Mouse (Mus musculus): ENCODE results near the gene Gpr157. TPM values are rescaled to one million over a fixed set of nuclear protein-coding genes. Genes with fewer than 3 reads are reported as not detected.

The Gpr157 gene
- polyA plus RNA-seq, 1 experiment from 2014 or later, result 0.16 TPM

GRCm38 (mm10) chr4:150110373-150110772, 23.2 kb downstream of the Gpr157 start:
- Histone ChIP-seq H3K4me3 (ENCODE audit: low read depth, low read length) (no peak overlapping the region), H3K9me3 (ENCODE audit: control insufficient read depth, low read length) (no peaks in the 10 kb centered on the region), H3K4me1 (ENCODE audit: control insufficient read depth, insufficient read depth, low read length) (no peaks in the 10 kb centered on the region), H3K9ac (replicated peaks; ENCODE audit: low read depth, low read length) (no peak overlapping the region), H3K27ac (ENCODE audit: low read depth, low read length) (no peak overlapping the region), H3K4me2 (ENCODE audit: low read depth, low read length) (no peak overlapping the region), H3K36me3 (ENCODE audit: control insufficient read depth, insufficient read depth, low read length) (no peaks in the 10 kb centered on the region), H3K27me3 (ENCODE audit: control insufficient read depth, insufficient read depth, low read length) (no peaks in the 10 kb centered on the region)
- no peak for ATAC-seq (ENCODE audit: low read depth)
- WGBS, result 74% methylated on average over 9 of the region's 9 CpGs

GRCm38 (mm10) chr4:150112867-150113266, 25.7 kb downstream of the Gpr157 start:
- Histone ChIP-seq H3K4me2 (ENCODE audit: low read depth, low read length) (no peak overlapping the region), H3K4me1 (ENCODE audit: control insufficient read depth, insufficient read depth, low read length) (no peaks in the 10 kb centered on the region), H3K9me3 (ENCODE audit: control insufficient read depth, low read length) (no peaks in the 10 kb centered on the region), H3K9ac (replicated peaks; ENCODE audit: low read depth, low read length) (no peak overlapping the region), H3K36me3 (ENCODE audit: control insufficient read depth, insufficient read depth, low read length) (no peaks in the 10 kb centered on the region), H3K27me3 (ENCODE audit: control insufficient read depth, insufficient read depth, low read length) (no peaks in the 10 kb centered on the region), H3K27ac (ENCODE audit: low read depth, low read length) (no peak overlapping the region), H3K4me3 (ENCODE audit: low read depth, low read length) (no peak overlapping the region)
- 6% methylated on average over 9 of the region's 15 CpGs for WGBS
- ATAC-seq (ENCODE audit: low read depth), result no peak

- ATAC-seq (ENCODE audit: low read depth), result no peak
- WGBS, result 88% methylated on average over 26 of the region's 26 CpGs
- Histone ChIP-seq H3K4me1 (ENCODE audit: control insufficient read depth, insufficient read depth, low read length) (no peaks in the 10 kb centered on the region), H3K27me3 (ENCODE audit: control insufficient read depth, insufficient read depth, low read length) (no peaks in the 10 kb centered on the region), H3K4me3 (ENCODE audit: low read depth, low read length) (no peak overlapping the region), H3K9me3 (ENCODE audit: control insufficient read depth, low read length) (no peaks in the 10 kb centered on the region), H3K9ac (replicated peaks; ENCODE audit: low read depth, low read length) (no peak overlapping the region), H3K4me2 (ENCODE audit: low read depth, low read length) (no peak overlapping the region), H3K36me3 (ENCODE audit: control insufficient read depth, insufficient read depth, low read length) (no peaks in the 10 kb centered on the region), H3K27ac (ENCODE audit: low read depth, low read length) (no peak overlapping the region)
Measured at GRCm38 (mm10) chr4:150114505-150115061, 27.4 kb downstream of the Gpr157 start.

GRCm38 (mm10) chr4:150117311-150117710, 30.1 kb downstream of the Gpr157 start:
- Histone ChIP-seq H3K27me3 (ENCODE audit: control insufficient read depth, insufficient read depth, low read length) (no peaks in the 10 kb centered on the region), H3K4me3 (ENCODE audit: low read depth, low read length) (no peak overlapping the region), H3K9me3 (ENCODE audit: control insufficient read depth, low read length) (no peaks in the 10 kb centered on the region), H3K4me1 (ENCODE audit: control insufficient read depth, insufficient read depth, low read length) (0 out of 2 replicates have a peak, but pooled peaks cover 2% of the 10 kb centered on the region), H3K9ac (replicated peaks; ENCODE audit: low read depth, low read length) (no peak overlapping the region), H3K4me2 (ENCODE audit: low read depth, low read length) (no peak overlapping the region), H3K27ac (ENCODE audit: low read depth, low read length) (no peak overlapping the region), H3K36me3 (ENCODE audit: control insufficient read depth, insufficient read depth, low read length) (no peaks in the 10 kb centered on the region)
- WGBS, result 43% methylated on average over 5 of the region's 5 CpGs
- ATAC-seq (ENCODE audit: low read depth), result no peak

GRCm38 (mm10) chr4:150118163-150118562, 31.0 kb downstream of the Gpr157 start:
- Histone ChIP-seq H3K4me1 (ENCODE audit: control insufficient read depth, insufficient read depth, low read length) (0 out of 2 replicates have a peak, but pooled peaks cover 2% of the 10 kb centered on the region), H3K4me3 (ENCODE audit: low read depth, low read length) (no peak overlapping the region), H3K9ac (replicated peaks; ENCODE audit: low read depth, low read length) (no peak overlapping the region), H3K27ac (ENCODE audit: low read depth, low read length) (no peak overlapping the region), H3K9me3 (ENCODE audit: control insufficient read depth, low read length) (no peaks in the 10 kb centered on the region), H3K27me3 (ENCODE audit: control insufficient read depth, insufficient read depth, low read length) (no peaks in the 10 kb centered on the region), H3K4me2 (ENCODE audit: low read depth, low read length) (no peak overlapping the region), H3K36me3 (ENCODE audit: control insufficient read depth, insufficient read depth, low read length) (no peaks in the 10 kb centered on the region)
- ATAC-seq (ENCODE audit: low read depth), result no peak
- WGBS, result 72% methylated on average over 6 of the region's 6 CpGs

- Histone ChIP-seq H3K27ac (ENCODE audit: low read depth, low read length) (no peak within 1 kb of the TSS), H3K4me3 (ENCODE audit: low read depth, low read length) (no peak within 1 kb of the TSS), H3K9me3 (ENCODE audit: control insufficient read depth, low read length) (no peaks in the 10 kb centered on the region), H3K36me3 (ENCODE audit: control insufficient read depth, insufficient read depth, low read length) (no peaks in the 10 kb centered on the region), H3K9ac (replicated peaks; ENCODE audit: low read depth, low read length) (no peak within 1 kb of the TSS), H3K27me3 (ENCODE audit: control insufficient read depth, insufficient read depth, low read length) (no peaks in the 10 kb centered on the region), H3K4me2 (ENCODE audit: low read depth, low read length) (peak within 1 kb of the TSS; percentile 29), H3K4me1 (ENCODE audit: control insufficient read depth, insufficient read depth, low read length) (0 out of 2 replicates have a peak, but pooled peaks cover 2% of the 10 kb centered on the region)
- ATAC-seq (ENCODE audit: low read depth), result peak; percentile 54
- 10% methylated on average over 15 of the region's 15 CpGs for WGBS
Measured at GRCm38 (mm10) chr4:150119055-150119454, 31.9 kb downstream of the Gpr157 start, which contains the start of gene Slc2a5. Slc2a5 (plus strand) TSS chr4:150119283.

- Histone ChIP-seq H3K27me3 (ENCODE audit: control insufficient read depth, insufficient read depth, low read length) (no peaks in the 10 kb centered on the region), H3K4me2 (ENCODE audit: low read depth, low read length) (no peak overlapping the region), H3K36me3 (ENCODE audit: control insufficient read depth, insufficient read depth, low read length) (no peaks in the 10 kb centered on the region), H3K9me3 (ENCODE audit: control insufficient read depth, low read length) (no peaks in the 10 kb centered on the region), H3K9ac (replicated peaks; ENCODE audit: low read depth, low read length) (no peak overlapping the region), H3K4me1 (ENCODE audit: control insufficient read depth, insufficient read depth, low read length) (0 out of 2 replicates have a peak, but pooled peaks cover 2% of the 10 kb centered on the region), H3K4me3 (ENCODE audit: low read depth, low read length) (no peak overlapping the region), H3K27ac (ENCODE audit: low read depth, low read length) (no peak overlapping the region)
- ATAC-seq (ENCODE audit: low read depth), result no peak
- 43% methylated on average over 14 of the region's 14 CpGs for WGBS
Measured at GRCm38 (mm10) chr4:150119640-150120039, 32.5 kb downstream of the Gpr157 start.

GRCm38 (mm10) chr4:150120173-150120833, 33.1 kb downstream of the Gpr157 start:
- Histone ChIP-seq H3K27me3 (ENCODE audit: control insufficient read depth, insufficient read depth, low read length) (no peaks in the 10 kb centered on the region), H3K4me1 (ENCODE audit: control insufficient read depth, insufficient read depth, low read length) (0 out of 2 replicates have a peak, but pooled peaks cover 2% of the 10 kb centered on the region), H3K36me3 (ENCODE audit: control insufficient read depth, insufficient read depth, low read length) (no peaks in the 10 kb centered on the region), H3K9ac (replicated peaks; ENCODE audit: low read depth, low read length) (no peak overlapping the region), H3K9me3 (ENCODE audit: control insufficient read depth, low read length) (no peaks in the 10 kb centered on the region), H3K4me3 (ENCODE audit: low read depth, low read length) (no peak overlapping the region), H3K27ac (ENCODE audit: low read depth, low read length) (no peak overlapping the region), H3K4me2 (ENCODE audit: low read depth, low read length) (no peak overlapping the region)
- 27% methylated on average over 15 of the region's 15 CpGs for WGBS
- no peak for ATAC-seq (ENCODE audit: low read depth)

GRCm38 (mm10) chr4:150121430-150121829, 34.3 kb downstream of the Gpr157 start:
- Histone ChIP-seq H3K4me2 (ENCODE audit: low read depth, low read length) (no peak overlapping the region), H3K9ac (replicated peaks; ENCODE audit: low read depth, low read length) (no peak overlapping the region), H3K4me1 (ENCODE audit: control insufficient read depth, insufficient read depth, low read length) (0 out of 2 replicates have a peak, but pooled peaks cover 2% of the 10 kb centered on the region), H3K9me3 (ENCODE audit: control insufficient read depth, low read length) (no peaks in the 10 kb centered on the region), H3K36me3 (ENCODE audit: control insufficient read depth, insufficient read depth, low read length) (no peaks in the 10 kb centered on the region), H3K4me3 (ENCODE audit: low read depth, low read length) (no peak overlapping the region), H3K27me3 (ENCODE audit: control insufficient read depth, insufficient read depth, low read length) (no peaks in the 10 kb centered on the region), H3K27ac (ENCODE audit: low read depth, low read length) (no peak overlapping the region)
- 78% methylated on average over 8 of the region's 8 CpGs for WGBS
- ATAC-seq (ENCODE audit: low read depth), result no peak
